Mouse (Mus musculus) megakaryocyte, embryonic 14.5 days (primary cell): ENCODE results near the gene Il5ra. TPM values are rescaled to one million over a fixed set of nuclear protein-coding genes. Genes with fewer than 3 reads are reported as not detected.

ENCODE experiments used
- H3K27me3 ChIP-seq: replicated peaks from 2 replicates; pipeline ENCODE3; 2012; ENCODE audit warnings: inconsistent platforms
- H3K36me3 ChIP-seq: replicated peaks from 2 replicates; pipeline ENCODE3; 2012; ENCODE audit warnings: low read length, inconsistent platforms, mixed read lengths
- H3K4me1 ChIP-seq: 2 replicates; pipeline ENCODE4 v1.6.1; 2012; ENCODE audit warnings: inconsistent platforms
- H3K4me3 ChIP-seq: replicated peaks from 2 replicates; pipeline ENCODE3; 2012; ENCODE audit warnings: moderate library complexity, mild to moderate bottlenecking, inconsistent platforms
- H3K9me3 ChIP-seq: 2 replicates; pipeline ENCODE4 v1.6.1; 2012; ENCODE audit warnings: inconsistent platforms
- FLI1 ChIP-seq: IDR thresholded peaks from 2 replicates; pipeline ENCODE4 v1.6.1; 2012; ENCODE audit warnings: low read length, inconsistent platforms, mixed read lengths
- GATA1 ChIP-seq: IDR thresholded peaks from 3 replicates; pipeline ENCODE4 v1.6.1; 2012; ENCODE audit warnings: mixed read lengths, low read length, inconsistent platforms, borderline replicate concordance
- polyA plus RNA-seq: library from polyadenylated mRNA; stranded (reverse); fragments of >175 nt; gene quantifications from 2 replicates; pipeline ENCODE4 v1.2.3, GENCODE M21; 2012; ENCODE audit warnings: low replicate concordance; ENCODE audit not compliant: insufficient read depth

The Il5ra gene
- polyA plus RNA-seq, 1 experiment: not detected

DNA sequence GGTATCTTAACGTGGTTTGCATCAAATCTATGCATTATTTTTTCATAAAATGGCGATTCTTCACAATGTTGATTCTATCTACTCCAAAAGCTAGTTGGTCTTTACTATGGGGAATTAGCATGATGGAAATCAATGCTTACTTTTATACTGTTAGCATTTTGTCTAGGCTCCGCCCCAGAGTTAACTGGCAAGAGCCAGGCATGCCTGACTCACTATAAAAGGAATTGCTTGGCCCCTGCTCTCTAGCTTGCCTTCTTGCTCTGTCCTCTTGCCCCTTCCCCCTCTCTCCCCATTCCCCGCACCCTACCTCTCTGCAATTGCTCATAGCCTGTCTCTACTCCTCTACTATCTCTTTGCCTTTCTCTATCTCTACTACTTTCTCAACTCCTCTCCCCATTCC lies 17.9 kb upstream of the Il5ra start:
- Histone ChIP-seq H3K4me3 (no peak overlapping the region), H3K27me3 (no peaks in the 10 kb centered on the region), H3K36me3 (peaks cover 6% of the 10 kb centered on the region), H3K4me1 (peaks cover 14% of the 10 kb centered on the region), H3K9me3 (no peaks in the 10 kb centered on the region)
- TF ChIP-seq GATA1 (no peak), FLI1 (no peak)

DNA sequence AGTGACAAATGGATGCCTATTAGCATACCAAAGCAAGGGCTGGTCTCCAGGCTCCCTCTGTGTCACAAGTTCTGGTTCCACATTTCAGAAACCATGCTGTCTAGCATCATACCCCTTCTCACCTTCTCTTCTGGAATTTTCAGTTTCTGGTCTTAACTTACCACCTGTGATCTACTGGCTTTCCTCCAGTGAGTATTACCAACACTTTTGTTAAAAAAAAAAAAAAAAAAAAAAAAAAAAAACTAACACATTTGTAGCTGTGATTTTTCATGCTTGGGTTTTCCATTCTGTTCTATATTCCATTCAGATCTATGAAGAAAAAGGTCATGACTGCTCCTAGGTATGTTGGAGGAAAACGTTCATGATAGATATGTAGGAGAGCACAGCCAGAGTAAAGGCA lies 17.1 kb upstream of the Il5ra start:
- peaks cover 18% of the 10 kb centered on the region for H3K4me1 ChIP-seq
- no peaks in the 10 kb centered on the region for H3K27me3 ChIP-seq
- no peaks in the 10 kb centered on the region for H3K9me3 ChIP-seq
- no peak for TF ChIP-seq GATA1
- no peaks in the 10 kb centered on the region for H3K36me3 ChIP-seq
- no peak overlapping the region for H3K4me3 ChIP-seq

DNA sequence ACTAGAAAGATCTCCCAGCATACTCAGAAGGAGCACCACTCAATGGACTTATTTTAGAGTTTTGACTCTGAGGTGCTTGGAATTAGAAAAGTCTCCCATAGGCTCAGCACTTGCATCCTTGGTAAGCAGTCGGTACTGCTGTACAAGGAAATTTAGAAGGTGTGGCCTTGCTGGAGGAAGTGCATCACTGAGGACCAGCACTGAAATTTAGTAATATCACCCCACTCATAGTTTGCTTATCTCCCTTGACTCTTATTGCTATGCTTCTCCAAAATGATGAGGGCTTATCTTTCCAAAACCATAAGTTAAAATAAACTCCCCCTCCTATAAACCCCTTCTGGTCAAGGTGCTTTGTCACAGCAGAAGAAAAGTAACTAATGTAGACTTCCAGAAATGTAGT lies 12.6 kb upstream of the Il5ra start:
- peaks cover 5% of the 10 kb centered on the region; the same call in 1 of the 2 replicates for H3K4me1 ChIP-seq
- no peaks in the 10 kb centered on the region for H3K9me3 ChIP-seq

DNA sequence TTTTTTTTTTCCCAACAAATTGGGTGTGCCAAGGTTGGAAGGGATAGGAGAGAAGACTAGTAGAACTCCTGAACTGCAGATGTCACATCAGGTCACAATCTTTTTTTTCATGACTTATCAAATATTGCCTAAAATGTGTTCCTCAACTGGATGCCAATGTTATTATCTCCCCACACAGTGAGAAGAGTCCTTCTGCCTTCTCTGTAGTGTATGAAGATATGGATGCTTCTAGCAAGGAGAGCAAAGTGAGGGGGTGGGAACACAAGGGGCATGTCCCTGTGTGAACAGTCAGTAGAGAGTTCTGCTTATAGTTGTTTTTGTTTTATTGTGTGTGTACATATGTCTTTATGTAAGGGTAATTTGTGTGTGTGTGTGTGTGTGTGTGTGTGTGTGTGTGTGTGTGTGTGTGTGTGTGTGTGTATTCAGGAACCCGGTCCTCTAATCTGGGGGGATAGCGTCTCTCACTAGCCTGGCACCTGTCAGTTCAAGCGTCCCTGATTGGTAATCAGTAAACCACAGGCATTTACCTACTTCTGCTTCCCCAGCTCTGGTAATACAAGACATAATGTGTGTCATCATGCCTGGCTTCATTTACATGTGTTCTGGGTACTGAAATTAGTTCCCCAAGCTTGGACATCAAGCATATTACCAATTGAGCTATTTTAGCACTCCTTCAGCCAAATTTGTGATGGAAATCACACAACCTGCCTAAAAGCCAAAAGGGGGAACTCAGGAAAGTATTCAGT lies 11.8 kb upstream of the Il5ra start:
- Histone ChIP-seq H3K9me3 (no peaks in the 10 kb centered on the region), H3K36me3 (no peaks in the 10 kb centered on the region), H3K4me3 (no peak overlapping the region), H3K27me3 (no peaks in the 10 kb centered on the region), H3K4me1 (peaks cover 5% of the 10 kb centered on the region; the same call in 1 of the 2 replicates)
- no peak for TF ChIP-seq GATA1
- no peak for TF ChIP-seq FLI1

More for the DNA sequence above, 12.6 kb upstream of the Il5ra start:
- Histone ChIP-seq H3K27me3 (no peaks in the 10 kb centered on the region), H3K36me3 (no peaks in the 10 kb centered on the region), H3K4me3 (no peak overlapping the region)
- no peak for TF ChIP-seq FLI1
- no peak for TF ChIP-seq GATA1

DNA sequence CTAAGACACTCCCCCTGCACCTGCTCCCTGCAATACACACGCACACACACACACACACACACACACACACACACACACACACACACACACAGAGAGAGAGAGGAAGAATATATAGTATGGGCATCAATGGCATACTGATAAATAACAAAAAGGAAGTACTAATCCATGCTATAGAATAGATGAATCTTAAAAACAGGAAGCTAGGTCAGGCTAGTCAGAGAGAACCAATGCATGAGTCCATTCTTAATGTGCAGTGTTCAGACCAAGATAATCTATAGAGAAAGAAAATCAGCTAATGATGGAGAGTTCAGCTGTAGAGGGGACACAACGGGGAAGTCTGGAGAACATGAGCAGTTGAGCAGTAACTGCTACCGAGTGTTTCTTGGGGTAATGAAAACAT lies 9.5 kb upstream of the Il5ra start:
- Histone ChIP-seq H3K27me3 (no peaks in the 10 kb centered on the region), H3K4me1 (peaks cover 5% of the 10 kb centered on the region; the same call in 1 of the 2 replicates), H3K9me3 (no peaks in the 10 kb centered on the region), H3K4me3 (no peak overlapping the region), H3K36me3 (no peaks in the 10 kb centered on the region)
- TF ChIP-seq GATA1 (no peak), FLI1 (no peak)

DNA sequence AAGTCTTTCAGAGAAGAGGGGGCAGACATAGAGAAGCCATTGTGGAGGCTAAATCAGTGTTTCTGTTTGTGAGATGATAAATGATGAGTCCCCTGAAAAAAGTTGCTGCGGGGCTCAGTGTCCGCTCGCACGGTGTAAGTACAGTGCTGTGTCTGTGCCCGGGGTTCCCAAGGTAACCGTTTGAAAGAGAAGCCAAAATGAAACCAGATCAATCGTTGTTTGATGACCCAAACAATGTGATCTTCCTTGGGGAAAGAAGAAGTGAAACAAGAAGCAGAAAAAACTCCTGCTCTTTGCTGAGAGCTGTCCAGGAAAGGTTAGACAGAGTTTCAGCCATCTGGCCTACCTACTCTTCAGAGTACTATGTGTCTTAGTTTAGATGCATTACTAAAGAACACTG lies 1.5 kb upstream of the Il5ra start:
- Histone ChIP-seq H3K36me3 (no peaks in the 10 kb centered on the region), H3K4me3 (no peak overlapping the region), H3K4me1 (no peaks in the 10 kb centered on the region), H3K27me3 (no peaks in the 10 kb centered on the region), H3K9me3 (no peaks in the 10 kb centered on the region)
- no peak for TF ChIP-seq GATA1

DNA sequence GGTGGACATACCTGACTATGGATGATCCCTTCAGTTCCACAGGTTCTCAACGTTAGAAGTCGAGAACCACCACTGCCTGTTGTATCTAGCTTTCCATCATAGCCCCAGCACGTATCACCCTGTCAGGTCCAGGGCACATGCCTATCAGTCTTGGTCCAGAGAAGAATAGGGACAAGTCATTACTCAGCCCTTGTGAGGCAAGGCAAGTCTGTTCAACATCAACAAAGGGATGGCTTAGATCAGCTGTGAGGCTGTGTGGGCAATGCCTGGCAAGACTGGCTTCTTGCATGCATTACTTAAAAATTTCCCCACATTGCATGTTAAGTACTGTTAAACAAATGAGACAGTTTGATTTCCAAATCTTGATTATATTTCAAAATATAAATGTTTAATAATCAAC lies 1.0 kb downstream of the Il5ra start:
- Histone ChIP-seq H3K4me1 (no peaks in the 10 kb centered on the region), H3K9me3 (no peaks in the 10 kb centered on the region), H3K36me3 (no peaks in the 10 kb centered on the region), H3K4me3 (no peak overlapping the region), H3K27me3 (no peaks in the 10 kb centered on the region)
- TF ChIP-seq FLI1: no peak
- TF ChIP-seq GATA1: no peak

DNA sequence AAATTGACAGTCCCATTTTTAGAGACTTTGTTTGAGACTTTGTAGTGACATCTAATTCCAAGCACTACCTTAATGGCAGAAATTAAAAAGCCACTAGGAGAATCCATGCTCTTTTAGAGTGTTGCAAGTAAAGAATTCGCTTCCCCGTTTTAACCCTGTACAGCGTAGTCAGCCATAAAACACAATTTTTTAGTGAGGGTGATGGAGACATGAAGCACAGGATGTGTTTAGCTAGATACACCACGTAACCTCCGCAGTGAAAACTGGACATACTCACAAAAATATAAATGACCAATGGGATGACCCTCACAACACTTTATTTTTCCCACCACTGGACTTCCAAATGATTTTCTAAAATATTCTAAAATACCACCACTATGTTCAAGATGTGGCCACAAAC lies 1.6 kb downstream of the Il5ra start:
- no peaks in the 10 kb centered on the region for H3K27me3 ChIP-seq
- H3K36me3 ChIP-seq: no peaks in the 10 kb centered on the region
- TF ChIP-seq FLI1 (no peak), GATA1 (no peak)
- H3K9me3 ChIP-seq: no peaks in the 10 kb centered on the region
- no peak overlapping the region for H3K4me3 ChIP-seq
- no peaks in the 10 kb centered on the region for H3K4me1 ChIP-seq

DNA sequence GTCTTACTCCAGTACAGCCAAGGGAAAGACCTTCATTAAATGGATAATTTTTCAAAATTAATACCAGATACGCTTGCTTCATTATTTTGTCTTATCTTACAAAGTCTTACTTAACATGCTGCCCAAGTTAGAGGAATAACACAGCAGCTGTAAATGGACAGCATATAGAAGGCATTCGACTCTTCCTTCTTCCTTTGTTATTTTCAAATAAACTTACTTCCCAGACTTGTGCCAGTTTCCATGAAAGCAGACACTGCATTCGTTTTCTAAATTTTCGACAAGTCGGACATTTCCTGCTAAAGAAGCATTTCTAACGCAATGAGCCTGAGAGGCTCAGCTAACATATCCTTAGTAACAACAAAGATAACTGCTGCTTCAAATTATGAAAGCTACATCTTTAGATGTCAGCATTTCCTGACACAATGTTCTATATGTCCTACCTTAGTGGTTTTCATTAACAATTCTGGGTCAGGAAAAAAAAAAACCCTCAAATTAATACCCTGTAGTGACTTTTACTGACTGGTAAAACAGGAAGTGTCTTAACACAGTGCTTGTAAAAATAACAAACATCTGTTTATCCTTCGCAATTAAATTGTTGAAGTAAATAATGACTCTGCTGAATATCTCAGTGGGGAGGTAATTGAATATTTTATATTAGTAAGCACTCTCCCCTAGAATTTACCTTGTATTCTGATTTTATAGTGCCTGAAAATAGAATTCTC lies 3.0 kb downstream of the Il5ra start:
- Histone ChIP-seq H3K27me3 (no peaks in the 10 kb centered on the region), H3K9me3 (no peaks in the 10 kb centered on the region), H3K4me1 (no peaks in the 10 kb centered on the region), H3K4me3 (no peak overlapping the region), H3K36me3 (no peaks in the 10 kb centered on the region)
- no peak for TF ChIP-seq FLI1
- no peak for TF ChIP-seq GATA1

DNA sequence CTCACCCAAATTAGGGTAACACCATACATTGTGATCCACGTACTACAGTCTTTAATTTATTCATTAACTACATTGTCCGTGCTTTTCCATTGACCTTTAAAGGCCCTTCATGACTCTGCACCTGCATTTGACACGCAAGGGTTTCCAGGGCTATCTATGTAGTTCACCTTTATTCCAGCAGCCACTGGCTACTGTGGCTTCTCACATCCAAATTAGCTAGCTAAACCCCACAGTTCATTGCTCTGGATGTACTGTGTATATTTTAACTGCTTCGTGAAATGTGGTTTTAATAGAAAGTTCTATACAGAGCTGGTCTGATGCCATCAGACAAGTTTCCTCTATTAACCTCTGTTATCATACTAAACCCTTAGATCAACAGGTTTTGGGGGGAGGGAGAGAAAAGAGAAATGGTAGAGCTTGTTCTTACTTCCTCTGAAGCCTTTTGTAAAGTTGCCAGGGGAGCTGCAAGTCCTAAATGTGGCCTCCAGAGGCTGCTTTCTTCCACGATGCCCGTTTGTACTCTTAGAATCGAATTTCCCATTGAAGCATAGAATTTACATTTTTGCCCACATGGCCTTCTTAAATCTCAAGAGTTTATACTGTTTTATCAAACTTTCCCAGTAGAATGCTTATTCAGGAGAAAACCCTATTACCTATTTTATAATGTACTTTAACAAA lies 5.1 kb downstream of the Il5ra start:
- Histone ChIP-seq H3K27me3 (no peaks in the 10 kb centered on the region), H3K36me3 (no peaks in the 10 kb centered on the region), H3K9me3 (no peaks in the 10 kb centered on the region), H3K4me3 (no peak overlapping the region), H3K4me1 (no peaks in the 10 kb centered on the region)
- TF ChIP-seq FLI1 (no peak), GATA1 (no peak)
